Mouse (Mus musculus) frontal cortex, adult 2 months (tissue): ENCODE measurements around the gene Fam160a1. TPM values are rescaled to one million over a fixed set of nuclear protein-coding genes. Genes with fewer than 3 reads are reported as not detected.

Source experiments
- DNase-seq, 2 experiments: peaks; one replicate each; pipeline ENCODE4 v3.0.0; 2022; ENCODE audit warnings: low spot score in 1 of 2; ENCODE audit errors: extremely low spot score in 1 of 2
- polyA plus RNA-seq: library from polyadenylated mRNA; depleted of rRNA; stranded (reverse); fragments of >200 nt; gene quantifications from 2 replicates; pipeline ENCODE4 v1.2.3, GENCODE M21; 2012; rRNA removed

Fam160a1 gene
- polyA plus RNA-seq, 1 experiment, result 1.6 TPM

DNA sequence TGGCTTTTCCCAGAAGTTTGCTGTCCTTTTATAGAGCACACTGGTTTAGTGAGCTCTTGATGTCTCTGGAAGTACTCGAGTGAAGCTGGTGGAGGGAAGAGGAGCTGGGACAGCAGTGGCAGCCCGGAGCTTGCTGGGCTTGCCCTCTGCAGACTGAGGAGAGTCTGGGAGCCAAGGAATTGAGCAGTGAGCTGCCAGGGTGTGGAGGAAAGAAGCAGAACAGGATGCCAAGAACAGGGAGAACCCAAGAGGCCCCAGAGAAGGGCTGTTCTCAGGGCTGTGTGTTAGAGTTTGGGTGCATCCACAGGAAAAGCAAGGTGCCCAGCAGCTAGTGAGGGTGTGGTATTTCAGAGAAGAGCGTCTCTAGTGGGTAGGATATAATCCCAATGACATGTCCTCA is 175.3 kb downstream of the Fam160a1 start:
- DNase-seq, result no peak

DNA sequence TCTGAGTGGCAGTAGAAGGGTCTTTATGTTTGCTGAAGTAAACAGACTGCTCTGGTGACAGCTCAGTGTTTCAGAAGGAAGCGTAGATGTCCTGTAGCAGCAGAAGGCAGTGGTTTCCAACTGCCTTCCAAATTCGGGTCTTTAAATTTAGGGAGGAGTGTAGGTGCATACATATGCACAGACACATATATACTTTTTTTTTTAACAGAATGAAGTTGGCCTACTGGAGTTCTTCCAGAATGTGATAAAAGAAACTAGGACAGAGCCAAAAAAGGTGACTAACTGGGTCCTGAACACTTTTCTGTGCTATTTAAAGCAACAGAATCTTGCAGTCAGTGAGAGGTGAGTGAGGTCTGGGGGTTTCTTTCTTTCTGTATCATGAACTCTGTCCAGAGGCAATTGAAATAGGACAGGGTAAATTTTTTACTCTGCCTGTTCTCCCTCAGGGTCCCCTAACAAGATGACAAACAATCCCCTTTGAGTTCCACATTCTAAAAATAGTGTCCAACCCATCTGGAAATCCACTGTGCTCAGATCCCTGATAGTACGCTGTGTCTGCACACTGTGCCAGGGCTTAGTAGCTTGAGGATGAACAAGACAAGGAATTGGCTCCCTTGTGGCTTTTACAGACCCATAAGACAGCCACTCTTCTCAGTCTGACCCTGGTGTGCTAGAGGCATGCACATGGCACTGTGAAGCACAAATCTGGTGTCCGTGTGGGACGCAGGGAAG is 180.2 kb downstream of the Fam160a1 start:
- DNase-seq, result peak in 1 of 2 experiments; percentile 56

DNA sequence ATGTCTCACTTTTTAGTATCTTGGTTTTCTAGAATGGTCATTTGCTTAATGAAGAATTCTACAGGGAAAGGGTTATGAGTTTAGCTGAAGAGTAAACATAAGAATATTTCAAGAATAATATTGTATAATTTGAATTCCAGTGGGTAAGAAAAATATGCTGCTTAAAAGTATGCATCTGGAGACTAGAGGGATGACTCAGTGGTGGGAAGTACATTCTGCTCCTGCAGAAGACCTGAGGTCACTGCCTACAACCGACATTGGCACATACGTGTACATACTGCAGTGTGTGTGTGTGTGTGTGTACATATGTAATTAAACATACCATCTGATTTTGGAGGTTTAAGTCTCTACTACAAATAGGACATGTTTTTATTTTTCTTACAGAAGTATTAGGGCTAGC is 181.5 kb downstream of the Fam160a1 start:
- DNase-seq, result no peak

DNA sequence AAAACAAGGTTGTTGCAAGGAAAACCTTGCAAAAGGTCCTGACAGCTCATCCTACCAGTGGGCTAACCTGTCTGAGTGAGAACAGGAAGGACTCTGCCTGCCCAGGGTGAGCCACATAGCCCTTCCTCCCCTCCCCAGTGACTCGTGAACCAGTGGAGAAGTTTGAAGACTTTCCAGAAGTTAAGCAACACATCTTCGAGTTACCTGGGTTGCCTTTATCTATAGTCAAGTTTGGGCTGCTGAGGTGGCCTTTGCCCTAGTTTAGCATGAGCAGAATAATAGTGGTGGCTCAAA is 182.0 kb downstream of the Fam160a1 start:
- DNase-seq, result no peak

DNA sequence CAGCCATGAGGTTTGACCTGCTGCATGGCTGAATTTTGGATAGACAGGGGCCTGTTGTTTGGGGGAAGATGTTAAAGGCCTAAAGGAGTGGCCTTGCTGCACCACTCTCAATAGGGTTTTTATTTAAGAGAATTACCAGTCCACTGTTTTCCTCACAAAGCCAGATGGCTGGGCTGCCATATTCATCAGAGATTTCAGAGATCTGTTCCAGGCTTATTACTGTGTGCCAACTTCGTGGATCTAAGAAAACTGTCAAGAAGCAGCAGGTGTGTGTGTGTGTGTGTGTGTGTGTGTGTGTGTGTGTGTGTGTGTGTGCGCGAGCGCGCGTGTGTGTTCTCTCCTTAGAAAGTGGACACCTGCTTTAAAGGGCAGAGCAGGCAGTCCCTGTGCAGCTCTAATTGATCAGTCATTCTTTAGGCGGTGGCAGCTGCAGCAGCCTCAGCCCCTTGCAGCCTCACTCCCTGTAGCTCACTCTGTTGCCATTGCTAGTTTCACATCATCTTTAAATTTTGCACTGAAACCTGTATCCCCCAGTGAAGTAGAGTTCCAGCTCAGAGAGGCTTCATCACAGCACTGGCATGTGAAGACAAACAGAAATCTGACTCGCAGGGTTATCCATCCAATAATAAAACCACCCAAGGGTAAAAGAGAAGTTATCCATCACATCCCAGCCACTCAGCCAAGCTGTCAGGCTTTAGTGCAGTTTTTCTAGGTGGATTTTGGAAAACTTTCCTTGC is 182.5 kb downstream of the Fam160a1 start:
- no peak for DNase-seq

DNA sequence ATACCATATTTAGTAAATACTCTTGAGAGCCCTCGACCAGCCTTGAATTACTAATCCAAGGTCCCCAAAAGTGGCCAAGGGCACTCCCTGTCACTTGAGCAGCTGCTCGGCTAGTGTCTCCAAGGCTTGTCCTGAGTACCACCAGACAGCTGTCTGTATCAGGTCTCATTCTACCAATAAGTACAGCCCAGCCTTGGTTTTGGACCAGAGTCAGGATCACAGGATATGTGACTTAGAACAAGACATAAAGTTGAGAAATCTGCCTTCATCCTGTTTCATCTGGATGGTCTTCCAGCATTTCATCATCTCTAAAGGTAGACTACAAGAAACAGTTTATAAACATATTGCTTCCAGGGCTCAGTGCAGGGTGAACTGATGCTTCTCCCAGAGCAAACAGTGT is 183.4 kb downstream of the Fam160a1 start:
- DNase-seq, result no peak

DNA sequence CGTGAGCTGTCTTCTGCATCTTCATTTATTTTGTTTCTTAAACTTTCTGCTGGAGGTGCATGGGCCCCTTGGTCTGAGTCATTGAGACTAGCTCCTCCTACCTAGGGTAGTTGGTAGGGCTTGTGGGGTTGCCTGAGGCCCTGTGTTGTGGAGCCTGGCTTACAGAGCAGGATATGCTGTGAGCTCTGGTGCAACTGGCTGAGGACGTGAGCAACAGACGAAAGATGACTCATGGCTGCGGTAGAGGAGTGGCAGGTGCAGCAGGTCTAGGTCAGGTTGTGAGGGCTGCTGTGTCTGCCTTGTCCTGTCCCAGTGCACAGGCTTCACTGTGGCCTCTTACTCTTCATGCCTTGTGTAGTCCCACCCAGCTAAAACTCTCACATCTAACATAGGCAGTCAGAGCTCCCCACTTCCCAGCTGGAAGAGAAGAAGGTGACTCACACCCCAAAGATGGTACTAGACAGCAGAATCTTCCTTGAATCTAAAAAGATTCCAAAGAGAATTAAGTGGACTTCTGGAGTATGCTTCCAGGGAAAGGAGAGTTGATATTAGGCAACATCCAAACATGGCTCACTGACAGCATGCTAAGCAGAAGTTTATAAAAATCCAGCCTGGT is 187.1 kb downstream of the Fam160a1 start:
- DNase-seq, result peak in 1 of 2 experiments; percentile 44

DNA sequence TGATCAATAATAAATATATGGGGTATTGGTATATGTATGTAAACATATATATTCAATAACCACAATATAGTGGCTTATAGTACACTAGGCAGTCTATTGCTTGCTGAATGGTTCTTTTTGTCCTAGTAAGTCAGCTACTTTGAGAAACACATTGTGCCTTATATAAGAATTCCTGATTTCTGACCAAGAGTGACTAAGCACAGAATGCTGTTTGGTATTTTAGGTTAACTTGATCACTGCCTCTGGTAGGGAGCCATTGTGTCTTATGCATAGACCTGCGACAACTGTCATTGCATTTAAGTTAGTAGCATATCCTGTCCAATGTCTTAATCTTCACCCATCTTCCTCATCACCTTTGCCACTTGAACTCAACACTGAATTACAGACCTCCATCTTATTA is 197.3 kb downstream of the Fam160a1 start:
- DNase-seq, result no peak

DNA sequence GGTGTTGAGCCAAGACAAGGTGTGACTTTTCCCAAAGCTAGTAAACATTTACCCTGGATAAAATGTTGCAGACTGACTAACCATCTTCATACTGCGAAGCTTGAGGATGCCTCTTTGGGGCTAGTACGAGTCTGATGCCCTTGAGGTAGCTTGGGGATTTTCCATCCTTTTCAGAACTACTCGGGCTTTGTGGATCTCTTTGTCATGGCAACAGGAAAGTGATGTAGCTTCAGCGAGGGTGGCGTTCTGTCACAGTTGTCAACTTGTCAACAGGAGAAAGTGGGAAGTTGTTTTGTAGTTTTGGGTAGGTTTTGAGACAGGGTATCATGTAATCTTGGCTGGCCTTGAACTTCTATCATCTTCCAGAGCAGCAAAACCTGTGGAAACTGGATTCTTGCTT is 197.7 kb downstream of the Fam160a1 start:
- DNase-seq, result peak in 1 of 2 experiments; percentile 51

DNA sequence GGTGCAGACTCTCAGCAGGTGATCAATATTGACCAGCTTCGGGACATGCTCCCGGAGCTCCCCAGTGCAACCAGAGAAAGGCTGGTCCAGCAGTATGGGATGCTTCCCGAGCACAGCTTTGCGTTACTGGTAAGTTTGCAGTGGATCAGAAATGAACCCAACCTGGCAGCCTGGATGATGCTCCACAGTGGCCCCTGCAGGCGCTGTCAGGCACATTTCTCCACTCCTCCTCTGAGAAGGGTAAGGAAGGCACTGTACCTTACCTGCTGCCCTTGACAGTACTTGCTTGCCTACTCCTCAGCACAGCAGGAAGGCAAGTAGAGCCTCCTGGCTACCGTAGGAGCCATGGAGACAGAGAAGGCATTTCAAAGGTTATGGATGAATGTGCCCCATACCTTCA is 198.2 kb downstream of the Fam160a1 start:
- no peak for DNase-seq

DNA sequence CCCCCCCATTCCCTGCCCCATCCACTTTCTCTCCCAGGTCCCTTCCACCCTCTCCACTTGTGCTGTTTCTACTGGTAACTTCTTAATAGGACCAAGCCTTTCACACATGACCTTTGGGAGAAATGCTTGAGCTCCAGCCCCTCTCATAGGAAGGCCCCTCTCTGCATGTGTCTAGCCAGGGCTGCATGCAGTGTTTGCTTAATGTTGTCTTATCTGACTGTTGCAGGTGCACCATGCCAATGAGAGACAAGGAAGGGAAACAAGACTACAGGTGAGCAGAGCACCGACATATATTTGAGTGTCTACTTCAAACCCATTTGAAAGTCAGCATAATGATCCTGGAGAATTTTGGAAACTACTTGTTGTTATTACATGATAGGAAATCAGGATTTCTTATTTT is 200.7 kb downstream of the Fam160a1 start:
- DNase-seq, result no peak

Other genes starting within 250 kb of the Fam160a1 start
- 14.6 and 16.6 TPM in 2 replicates for gene Gatb, start 243.2 kb downstream of the Fam160a1 start, polyA plus RNA-seq
- 0.67 and 0.84 TPM in 2 replicates for gene Glt28d2, start 70.2 kb upstream of the Fam160a1 start, polyA plus RNA-seq
- 0.13 and 0.26 TPM in 2 replicates for gene Gm37240, start 70.2 kb upstream of the Fam160a1 start, polyA plus RNA-seq
- gene Sh3d19, start 153.8 kb upstream of the Fam160a1 start, polyA plus RNA-seq, result 13.5 TPM in 2 replicates
- not detected in 2 replicates for gene Prss48, start 185.2 kb upstream of the Fam160a1 start, polyA plus RNA-seq